In the genomic region with DNA sequence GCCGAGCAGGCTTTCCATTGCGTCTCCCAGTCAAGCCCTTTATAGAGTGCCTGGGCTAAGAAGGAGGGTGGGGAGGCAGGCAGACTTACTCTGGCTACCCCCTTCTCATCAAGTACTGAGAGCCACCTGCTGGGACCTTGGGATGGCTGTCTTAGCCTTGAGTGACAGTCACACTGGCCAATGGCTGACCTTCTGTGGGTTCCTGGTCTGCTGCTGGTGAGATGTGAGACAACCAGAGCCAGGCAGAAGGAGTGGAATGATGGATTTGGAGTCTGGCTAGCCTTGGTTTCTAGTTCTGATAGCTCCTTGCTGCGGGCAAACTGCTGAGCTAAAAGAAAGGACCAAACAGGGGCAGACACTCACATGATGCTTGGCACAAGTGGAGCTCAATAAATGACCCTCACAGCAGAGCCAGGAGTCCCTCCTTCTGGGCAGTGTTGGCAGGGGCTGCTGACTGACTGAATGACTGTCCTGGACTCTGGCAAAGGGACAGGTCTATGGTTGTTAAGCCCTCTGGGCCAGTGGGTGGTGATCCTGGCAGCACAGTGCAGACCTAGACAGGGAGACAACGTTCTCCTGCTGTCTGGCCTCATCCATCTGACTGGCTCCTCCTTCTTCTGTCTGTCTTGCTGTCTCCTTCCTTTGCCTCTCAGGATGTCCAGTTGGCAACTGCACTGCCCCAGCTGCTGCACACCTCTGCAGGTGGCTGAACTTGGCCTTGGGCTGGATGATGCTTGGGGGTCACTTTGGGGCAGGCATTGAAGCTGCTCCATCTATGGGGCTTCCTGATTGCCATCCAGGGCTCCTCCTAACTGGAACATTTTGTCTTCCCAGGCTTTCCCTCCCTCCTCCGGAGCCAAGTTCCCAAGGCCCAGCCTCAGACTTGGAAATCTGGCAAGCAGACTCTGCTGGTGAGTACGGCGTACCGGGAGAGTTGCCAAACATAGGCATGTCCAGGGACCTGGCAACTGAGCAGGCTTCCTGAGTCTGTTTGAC, we compare ENCODE assay signal across 9 mouse cellular contexts. TPM values are rescaled to one million over a fixed set of nuclear protein-coding genes. Genes with fewer than 3 reads are reported as not detected.
A peak's percentile ranks its signal among the peaks of the same experiment; 100 is the strongest.
DNase-seq lines count a peak whose midpoint lies in the region; ATAC-seq lines count a peak whose summit lies in the region.
"Had no signal": no experiment of that assay in that cellular context is flagged by ENCODE, and none has a peak within 500 bp of the region (broad histone marks: within the 10 kb centered on the region; RNA-seq: fewer than 3 reads in every experiment).

No protein-coding gene starts in this region.

- peak; percentile 72 for DNase-seq in adrenal gland, postnatal 25 days
- peak; percentile 42 to 58 for DNase-seq in frontal cortex, postnatal 36 days (ENCODE audit: low spot score in 2 of 2)
- DNase-seq in layer of hippocampus, adult 9-11 months = peak; percentile 66
- peak; percentile 84 to 86 for DNase-seq in right cerebral cortex, postnatal 10 days (ENCODE audit: low spot score in 2 of 2)
- DNase-seq in spleen, postnatal 14 days (ENCODE audit: low spot score in 2 of 2) = no peak

- H3K36me3 ChIP-seq in megakaryocyte, embryonic 14.5 days (replicated peaks; ENCODE audit: low read length) = no peaks in the 10 kb centered on the region
- H3K36me3 ChIP-seq: heart, embryonic 13.5 days had no signal

- H3K4me1 ChIP-seq in megakaryocyte, embryonic 14.5 days = no peaks in the 10 kb centered on the region

- H3K4me3 ChIP-seq in megakaryocyte, embryonic 14.5 days (replicated peaks) = peak overlapping the region; percentile 12
- H3K4me3 ChIP-seq: heart, embryonic 13.5 days had no signal

- no peaks in the 10 kb centered on the region for H3K9me3 ChIP-seq in megakaryocyte, embryonic 14.5 days
- H3K9me3 ChIP-seq: heart, embryonic 13.5 days had no signal

- ATAC-seq in megakaryocyte, adult 5-6 weeks (ENCODE audit: poor library complexity, severe bottlenecking) = no peak
- no peak for ATAC-seq in CD4-positive, CD25-positive, alpha-beta regulatory T cell, adult 4 months

- H3K27me3 ChIP-seq in megakaryocyte, embryonic 14.5 days (replicated peaks) = peaks cover 45% of the 10 kb centered on the region

RNA-seq across cellular contexts. Expression of a gene that starts 21.1 kb away (rescaled TPM):
- 0.18 TPM in 1 of 2 replicates, not detected in the other for polyA plus RNA-seq in megakaryocyte, embryonic 14.5 days (2012; ENCODE audit: insufficient read depth, low replicate concordance)
- not detected in 2 replicates for total RNA-seq in megakaryocyte, adult 5-6 weeks (2015)
- total RNA-seq in megakaryocyte, adult 5-6 weeks (2017) = not detected in 2 replicates
- total RNA-seq in adrenal gland, postnatal 25 days (2021) = 0.33 TPM in 1 of 2 replicates, not detected in the other
- not detected for polyA plus RNA-seq in CD4-positive, CD25-positive, alpha-beta regulatory T cell, adult 4 months (2017; shearing (Covaris generic))

Comparison
In these comparisons a context has a peak if more than half of its experiments do, and no peak if none do; other contexts are left out.
1. DNase-seq: peak in adrenal gland, postnatal 25 days (single experiment), frontal cortex, postnatal 36 days (2 of 2), layer of hippocampus, adult 9-11 months (single experiment) and right cerebral cortex, postnatal 10 days (2 of 2); none in spleen, postnatal 14 days (0 of 2).